In genomic region chr11:5520412-5521265, GRCm38 (mm10) we compare ENCODE assay signal across 8 mouse cellular contexts. TPM values are rescaled to one million over a fixed set of nuclear protein-coding genes. Genes with fewer than 3 reads are reported as not detected.
DNase-seq lines count a peak whose midpoint lies in the region; ATAC-seq and TF ChIP-seq lines count a peak whose summit lies in the region.

Xbp1 (plus strand) TSS chr11:5520659.

- H3K27ac ChIP-seq in forebrain, embryonic 15.5 days (replicated peaks): peak within 1 kb of the TSS; percentile 88
- peak within 1 kb of the TSS; percentile 98 for H3K27ac ChIP-seq in layer of hippocampus, adult 2 months
- H3K27ac ChIP-seq in lung, embryonic 14.5 days (ENCODE audit: low read depth): peak within 1 kb of the TSS; percentile 97
- H3K27ac ChIP-seq in olfactory bulb, adult 2 months (ENCODE audit: insufficient read depth, low read depth, low read length): peak within 1 kb of the TSS; percentile 93
- H3K27ac ChIP-seq in thymus, adult 2 months (ENCODE audit: control insufficient read depth, insufficient read depth, low read length): peak within 1 kb of the TSS; percentile 72

- H3K4me1 ChIP-seq in forebrain, embryonic 15.5 days: peaks cover 27% of the 10 kb centered on the region
- no peaks in the 10 kb centered on the region for H3K4me1 ChIP-seq in lung, embryonic 14.5 days (ENCODE audit: insufficient read depth)
- H3K4me1 ChIP-seq in olfactory bulb, adult 2 months (ENCODE audit: control insufficient read depth, insufficient read depth, low read length): peaks cover 15% of the 10 kb centered on the region
- peaks cover 20% of the 10 kb centered on the region for H3K4me1 ChIP-seq in thymus, adult 2 months (replicated peaks; ENCODE audit: control insufficient read depth, insufficient read depth, low read length)

- peaks cover 28% of the 10 kb centered on the region for H3K36me3 ChIP-seq in forebrain, embryonic 15.5 days
- peaks cover 34% of the 10 kb centered on the region for H3K36me3 ChIP-seq in lung, embryonic 14.5 days (ENCODE audit: insufficient read depth)
- H3K36me3 ChIP-seq in thymus, adult 2 months (ENCODE audit: control insufficient read depth, insufficient read depth, low read length): peaks cover 32% of the 10 kb centered on the region

- peak within 1 kb of the TSS; percentile 84 for H3K9ac ChIP-seq in forebrain, embryonic 15.5 days (replicated peaks)
- peak within 1 kb of the TSS; percentile 100 for H3K9ac ChIP-seq in lung, embryonic 14.5 days

- WGBS in forebrain, embryonic 15.5 days: under 1% methylated on average over 72 of the region's 72 CpGs
- under 1% methylated on average over 72 of the region's 72 CpGs for WGBS in lung, embryonic 14.5 days
- under 1% methylated on average over 72 of the region's 72 CpGs for whole genome bisulfite sequencing in olfactory bulb, adult 2 months
- WGBS in thymus, adult 2 months: under 1% methylated on average over 72 of the region's 72 CpGs

- DNase-seq in ES-CJ7 (ENCODE audit: low read depth, low spot score): peak; percentile 89
- DNase-seq in cerebellum, adult 11 months: peak; percentile 96
- peak; percentile 99 for DNase-seq in heart, postnatal 25 days (ENCODE audit: low spot score)
- DNase-seq in layer of hippocampus, adult 2 months (ENCODE audit: low spot score in 2 of 2): peak; percentile 96 to 97
- DNase-seq in lung, embryonic 14.5 days: peak; percentile 98
- peak; percentile 95 for DNase-seq in thymus, adult 2 months

- ATAC-seq in forebrain, embryonic 15.5 days (replicated peaks): peak; percentile 98
- peak; percentile 98 for ATAC-seq in lung, embryonic 14.5 days (ENCODE audit: insufficient read depth)

- intact Hi-C loops in heart, postnatal 25 days (cut with DNase I): loop anchor here (1.0 kb wide), 1 partner anchor 35 kb away; no protein-coding TSS in a partner anchor

- TF ChIP-seq CTCF in layer of hippocampus, adult 2 months (conservative IDR thresholded peaks at IDR 0.05): no peak
- no peak for TF ChIP-seq CTCF in lung, embryonic 14.5 days (IDR thresholded peaks at IDR 0.05; ENCODE audit: low read depth)
- TF ChIP-seq CTCF in olfactory bulb, adult 2 months (IDR thresholded peaks at IDR 0.05; ENCODE audit: insufficient read depth, low read depth, low read length): peak; percentile 28; the same call in 1 of the 2 replicates
- peak; percentile 49; the same call in 1 of the 2 replicates for TF ChIP-seq CTCF in thymus, adult 2 months (IDR thresholded peaks at IDR 0.05; ENCODE audit: borderline replicate concordance, control insufficient read depth, extremely low read depth, insufficient read depth, low read length, poor library complexity)

- no peaks in the 10 kb centered on the region for H3K9me3 ChIP-seq in forebrain, embryonic 15.5 days
- no peaks in the 10 kb centered on the region for H3K9me3 ChIP-seq in lung, embryonic 14.5 days (ENCODE audit: low read depth, low read length)

- TF ChIP-seq POLR2A in olfactory bulb, adult 2 months (IDR thresholded peaks at IDR 0.05; ENCODE audit: insufficient read depth, low read depth, low read length): peak; percentile 93; the same call in 1 of the 2 replicates
- TF ChIP-seq POLR2A in thymus, adult 2 months (IDR thresholded peaks at IDR 0.05; ENCODE audit: control insufficient read depth, extremely low read depth, insufficient read depth, low read length, poor library complexity): peak; percentile 92; the same call in 1 of the 2 replicates

- H3K4me3 ChIP-seq in forebrain, embryonic 15.5 days: peak within 1 kb of the TSS; percentile 84
- peak within 1 kb of the TSS; percentile 99 for H3K4me3 ChIP-seq in layer of hippocampus, adult 2 months
- H3K4me3 ChIP-seq in lung, embryonic 14.5 days (ENCODE audit: low read depth, low read length): peak within 1 kb of the TSS; percentile 98
- H3K4me3 ChIP-seq in olfactory bulb, adult 2 months (ENCODE audit: insufficient read depth, low read depth, low read length): peak within 1 kb of the TSS; percentile 99
- H3K4me3 ChIP-seq in thymus, adult 2 months (ENCODE audit: control insufficient read depth, insufficient read depth, low read length): peak within 1 kb of the TSS; percentile 89

- no peaks in the 10 kb centered on the region for H3K27me3 ChIP-seq in forebrain, embryonic 15.5 days
- H3K27me3 ChIP-seq in lung, embryonic 14.5 days (ENCODE audit: insufficient read depth, low read length): no peaks in the 10 kb centered on the region
- H3K27me3 ChIP-seq in thymus, adult 2 months (ENCODE audit: control insufficient read depth, insufficient read depth, low read length): no peaks in the 10 kb centered on the region

- H3K4me2 ChIP-seq in forebrain, embryonic 15.5 days (replicated peaks): peak within 1 kb of the TSS; percentile 58
- peak within 1 kb of the TSS; percentile 77 for H3K4me2 ChIP-seq in lung, embryonic 14.5 days

RNA-seq across cellular contexts. Expression of gene Xbp1, which starts in this region (rescaled TPM):
- 128 and 135 TPM in 2 replicates for polyA plus RNA-seq in forebrain, embryonic 15.5 days (2015; fragmentation: Nextera tagmentation; extraction: Ambion mirVana)
- 10 to 100 TPM; 68.7 to 74.8 TPM for total RNA-seq in heart, postnatal 25 days (2021)
- 10 to 100 TPM; 87.6 to 94.5 TPM for total RNA-seq in layer of hippocampus, adult 2 months (2021)
- 180 and 193 TPM in 2 replicates for polyA plus RNA-seq in lung, embryonic 14.5 days (2014; fragmentation: Nextera tagmentation; extraction: Ambion mirVana)
- polyA plus RNA-seq in olfactory bulb, adult 2 months (2012; ENCODE audit: insufficient read depth, insufficient read length, low replicate concordance, missing spikeins): not detected in 2 replicates
- 113 and 118 TPM in 2 replicates for polyA plus RNA-seq in thymus, adult 2 months (2012; rRNA removed)

Comparison
In these comparisons a context has a peak if more than half of its experiments do, and no peak if none do; other contexts are left out.
1. Peak in every context shown above with its lines: DNase-seq, ATAC-seq, H3K4me3 ChIP-seq and H3K27ac ChIP-seq.
2. CTCF ChIP-seq: peak in olfactory bulb, adult 2 months (single experiment) and thymus, adult 2 months (single experiment); none in layer of hippocampus, adult 2 months (single experiment) and lung, embryonic 14.5 days (single experiment).